Mouse (Mus musculus): ENCODE measurements around the gene Slc25a26.

DNA sequence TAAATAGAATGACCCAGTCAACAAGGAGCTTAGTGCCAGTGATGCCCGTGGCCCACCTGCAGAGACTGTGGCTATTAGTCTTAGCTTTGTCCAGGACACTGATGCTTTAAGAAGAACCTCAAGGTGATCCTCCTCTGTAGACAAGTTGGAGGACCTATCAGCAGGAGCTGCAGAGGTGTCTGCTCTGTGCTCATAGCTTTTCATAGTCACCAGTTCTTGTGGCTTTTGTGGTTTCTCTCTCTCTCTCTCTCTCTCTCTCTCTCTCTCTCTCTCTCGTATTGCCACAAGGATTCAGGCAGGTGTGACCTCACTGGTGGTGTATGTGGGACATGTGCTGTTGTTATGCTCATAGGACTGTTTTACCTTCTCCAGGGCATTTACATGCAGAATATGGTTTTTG lies 8.7 kb downstream of the Slc25a26 start:
- TF ChIP-seq TAL1 (IDR thresholded peaks at IDR 0.05; ENCODE audit: low read length): no peak
- no peak for TF ChIP-seq GATA1 (IDR thresholded peaks at IDR 0.05; ENCODE audit: low read length)
